Mouse (Mus musculus) urinary bladder, adult 18-20 months (tissue): ENCODE measurements around the gene Wdr17.
"Not testable (repeated sequence)": the region's sequence is repeated elsewhere in the genome, so short reads cannot be mapped to it uniquely, and the experiment has no call there.

ENCODE experiments used
- DNase-seq, 2 experiments: peaks; one replicate each; pipeline ENCODE4 v3.0.0; 2022; ENCODE audit warnings: low spot score in 2 of 2, mixed read lengths in 2 of 2

Wdr17 gene

GRCm38 (mm10) chr8:54791858-54792698 lies 94.9 kb downstream of the Wdr17 start:
- no peak for DNase-seq

- DNase-seq = no peak
These were observed 106.6 kb downstream of the Wdr17 start for GRCm38 (mm10) chr8:54780134-54780942.

- DNase-seq = no peak
These were observed 107.5 kb downstream of the Wdr17 start for GRCm38 (mm10) chr8:54779317-54780133.

- no peak for DNase-seq
These were observed 110.0 kb downstream of the Wdr17 start for GRCm38 (mm10) chr8:54777012-54777411.

- DNase-seq = no peak
These were observed 110.7 kb downstream of the Wdr17 start for GRCm38 (mm10) chr8:54776241-54776640.

GRCm38 (mm10) chr8:54757646-54758045 lies 129.3 kb downstream of the Wdr17 start:
- DNase-seq = no peak

- DNase-seq = no peak
These were observed 150.2 kb downstream of the Wdr17 start for GRCm38 (mm10) chr8:54736660-54737312.

GRCm38 (mm10) chr8:54724668-54725035 lies 162.3 kb downstream of the Wdr17 start:
- no peak for DNase-seq

- DNase-seq = peak; percentile 46 to 75
These were observed 162.9 kb downstream of the Wdr17 start for GRCm38 (mm10) chr8:54723976-54724667.

GRCm38 (mm10) chr8:54718515-54718914 lies 168.5 kb downstream of the Wdr17 start:
- DNase-seq = no peak

- DNase-seq = no peak
These were observed 181.2 kb downstream of the Wdr17 start for GRCm38 (mm10) chr8:54705743-54706142.

GRCm38 (mm10) chr8:54671806-54672205 lies 215.2 kb downstream of the Wdr17 start:
- no peak for DNase-seq

GRCm38 (mm10) chr8:54667756-54668155 lies 219.2 kb downstream of the Wdr17 start:
- DNase-seq = no peak

- DNase-seq = peak; percentile 3 to 16
These were observed 226.3 kb downstream of the Wdr17 start for GRCm38 (mm10) chr8:54660675-54661074.

GRCm38 (mm10) chr8:54659703-54660102 lies 227.3 kb downstream of the Wdr17 start:
- DNase-seq = no peak

GRCm38 (mm10) chr8:54638634-54639033 lies 248.3 kb downstream of the Wdr17 start:
- DNase-seq = no peak

- not testable (repeated sequence) for DNase-seq
These were observed 270.3 kb downstream of the Wdr17 start for GRCm38 (mm10) chr8:54616710-54617109.

- DNase-seq = peak in 1 of 2 experiments; percentile 25
These were observed 276.7 kb downstream of the Wdr17 start for GRCm38 (mm10) chr8:54610238-54610637.

- no peak for DNase-seq
These were observed 277.6 kb downstream of the Wdr17 start for GRCm38 (mm10) chr8:54609336-54609735.

- no peak for DNase-seq
These were observed 283.5 kb downstream of the Wdr17 start for GRCm38 (mm10) chr8:54603440-54603839.
